Mouse (Mus musculus) heart, embryonic 14.5 days (tissue): Measurements from ENCODE around the gene Tanc1. TPM values are rescaled to one million over a fixed set of nuclear protein-coding genes. Genes with fewer than 3 reads are reported as not detected.

Experiments used
- ATAC-seq: fragments of 200-750 bp; cut with Nextera tagmentation; 2 replicates; pipeline ENCODE4 v1.8.0; 2017; ENCODE audit warnings: low read depth, moderate TSS enrichment; ENCODE audit not compliant: insufficient number of reproducible peaks, insufficient read depth, low FRiP score
- H3K27ac ChIP-seq, 2 experiments: fragments of 200-500 bp in 1 of 2; fragments of 300-500 bp in 1 of 2; sonication (generic) in 1 of 2; replicated peaks in 1 of 2; 2 replicates each; pipeline ENCODE4 v1.5.1; 2012 to 2014; ENCODE audit warnings: low read depth in 2 of 2, low read length in 2 of 2, control low read depth in 1 of 2, mild to moderate bottlenecking in 1 of 2, mixed read lengths in 1 of 2; ENCODE audit not compliant: control insufficient read depth in 1 of 2, insufficient read depth in 1 of 2
- H3K27me3 ChIP-seq: fragments of 300-500 bp; sonication (generic); 2 replicates; pipeline ENCODE4 v1.6.1; 2014; ENCODE audit warnings: mild to moderate bottlenecking, low read length, control low read depth; ENCODE audit not compliant: control insufficient read depth, insufficient read depth
- H3K36me3 ChIP-seq: fragments of 300-500 bp; sonication (generic); 2 replicates; pipeline ENCODE4 v1.6.1; 2014; ENCODE audit warnings: mild to moderate bottlenecking, control low read depth, low read length, mixed read lengths; ENCODE audit not compliant: control insufficient read depth, insufficient read depth
- H3K4me1 ChIP-seq, 2 experiments: fragments of 200-500 bp in 1 of 2; fragments of 300-500 bp in 1 of 2; sonication (generic) in 1 of 2; 2 replicates each; pipeline ENCODE4 v1.6.1; 2012 to 2014; ENCODE audit warnings: low read length in 2 of 2, control low read depth in 1 of 2, mixed read lengths in 1 of 2; ENCODE audit not compliant: control insufficient read depth in 2 of 2, insufficient read depth in 2 of 2
- H3K4me2 ChIP-seq: fragments of 300-500 bp; sonication (generic); 2 replicates; pipeline ENCODE4 v1.6.1; 2014; ENCODE audit warnings: mild to moderate bottlenecking, low read length
- H3K4me3 ChIP-seq, 2 experiments: fragments of 200-500 bp in 1 of 2; fragments of 300-500 bp in 1 of 2; sonication (generic) in 1 of 2; 2 replicates each; pipeline ENCODE4 v1.5.1; 2012 to 2014; ENCODE audit warnings: low read length in 2 of 2, mild to moderate bottlenecking in 2 of 2, control low read depth in 1 of 2, low read depth in 1 of 2, moderate library complexity in 1 of 2; ENCODE audit not compliant: control insufficient read depth in 1 of 2, insufficient read depth in 1 of 2
- H3K9ac ChIP-seq: fragments of 300-500 bp; sonication (generic); 2 replicates; pipeline ENCODE4 v1.6.1; 2014; ENCODE audit warnings: mild to moderate bottlenecking, low read length
- H3K9me3 ChIP-seq: fragments of 300-500 bp; sonication (generic); 2 replicates; pipeline ENCODE4 v1.6.1; 2016; ENCODE audit warnings: low read length, control low read depth; ENCODE audit not compliant: control insufficient read depth
- WGBS: fragments of 180-500 bp; shearing (Covaris S2); extraction: QIAGEN DNeasy Blood & Tissue Kit; methylation state at CpG from one replicate; pipeline ENCODE4 v1.1.7; 2014; 5-methylcytosine and 5-hydroxymethylcytosine counted together
- polyA plus RNA-seq: library from polyadenylated mRNA; unstranded; fragments of >200 nt; fragmentation: Nextera tagmentation; extraction: Ambion mirVana; gene quantifications from 2 replicates; pipeline ENCODE4 v1.2.1, GENCODE M21; 2014

Gene Tanc1
- polyA plus RNA-seq, 1 experiment from 2014 or later, result 27.2 TPM

- Histone ChIP-seq H3K9ac (no peak overlapping the region), H3K27me3 (no peaks in the 10 kb centered on the region), H3K36me3 (peaks cover 6% of the 10 kb centered on the region; the same call in 1 of the 2 replicates), H3K4me2 (no peak overlapping the region), H3K4me3 (no peak overlapping the region), H3K27ac (no peak overlapping the region), H3K4me1 (no peaks in the 10 kb centered on the region), H3K9me3 (no peaks in the 10 kb centered on the region)
- WGBS, result 82% methylated on average over 6 of the region's 6 CpGs
- ATAC-seq, result no peak
Observed at GRCm38 (mm10) chr2:59889699-59890098, 277.9 kb downstream of the Tanc1 start.

Other genes with a start within 250 kb of the Tanc1 start
- 1.4 and 1.9 TPM in 2 replicates for gene Dapl1, start 127.4 kb upstream of the Tanc1 start, polyA plus RNA-seq